Mouse (Mus musculus): Measurements from ENCODE around the gene Chst15. TPM values are rescaled to one million over a fixed set of nuclear protein-coding genes. Genes with fewer than 3 reads are reported as not detected.

Chst15 gene
- polyA plus RNA-seq, 1 experiment: 1.8 TPM

GRCm38 (mm10) chr7:132261885-132262284 lies 55.1 kb downstream of the Chst15 start:
- TF ChIP-seq CTCF (IDR thresholded peaks at IDR 0.05; ENCODE audit: control insufficient read depth, insufficient read depth, insufficient replicate concordance, low read depth, low read length): no peak
- no peak for TF ChIP-seq POLR2A (IDR thresholded peaks at IDR 0.05; ENCODE audit: control insufficient read depth, low read depth, low read length)
- H3K4me3 ChIP-seq (ENCODE audit: control insufficient read depth, low read depth, low read length): no peak overlapping the region
- H3K4me1 ChIP-seq (ENCODE audit: control insufficient read depth, insufficient read depth, low read length): no peaks in the 10 kb centered on the region
- no peak overlapping the region for H3K27ac ChIP-seq (ENCODE audit: control insufficient read depth, insufficient read depth, low read depth, low read length)
- no peaks in the 10 kb centered on the region for H3K27me3 ChIP-seq (ENCODE audit: control insufficient read depth, insufficient read depth, low read length)
- H3K36me3 ChIP-seq (ENCODE audit: control insufficient read depth, insufficient read depth, low read length): no peaks in the 10 kb centered on the region

DNA sequence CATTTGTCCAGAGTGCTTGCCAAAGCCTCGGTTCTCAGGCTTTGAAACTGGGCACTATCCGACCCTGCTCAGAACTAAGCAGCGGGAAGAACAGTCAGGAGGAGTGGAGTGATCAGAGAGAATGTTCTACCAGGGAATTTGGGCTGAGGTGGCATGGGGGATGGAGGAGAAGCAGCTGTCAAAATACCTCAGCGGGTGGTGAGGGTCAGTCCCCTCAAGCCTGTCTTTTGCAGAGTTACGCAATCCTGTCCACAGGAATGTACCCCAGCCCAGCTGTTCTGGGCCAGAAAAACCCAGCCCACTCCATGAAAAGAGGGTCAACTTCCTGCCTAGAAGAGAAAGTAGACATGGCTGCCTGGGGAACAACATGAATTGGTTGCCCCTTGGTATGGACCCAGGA lies 56.4 kb downstream of the Chst15 start:
- H3K27me3 ChIP-seq (ENCODE audit: control insufficient read depth, insufficient read depth, low read length): no peaks in the 10 kb centered on the region
- H3K4me1 ChIP-seq (ENCODE audit: control insufficient read depth, insufficient read depth, low read length): no peaks in the 10 kb centered on the region
- H3K4me3 ChIP-seq (ENCODE audit: control insufficient read depth, low read depth, low read length): no peak overlapping the region
- no peak overlapping the region for H3K27ac ChIP-seq (ENCODE audit: control insufficient read depth, insufficient read depth, low read depth, low read length)
- no peaks in the 10 kb centered on the region for H3K36me3 ChIP-seq (ENCODE audit: control insufficient read depth, insufficient read depth, low read length)
- TF ChIP-seq CTCF (IDR thresholded peaks at IDR 0.05; ENCODE audit: control insufficient read depth, insufficient read depth, insufficient replicate concordance, low read depth, low read length) (no peak), POLR2A (IDR thresholded peaks at IDR 0.05; ENCODE audit: control insufficient read depth, low read depth, low read length) (no peak)

GRCm38 (mm10) chr7:132258817-132259216 lies 58.2 kb downstream of the Chst15 start:
- Histone ChIP-seq H3K4me3 (ENCODE audit: control insufficient read depth, low read depth, low read length) (no peak overlapping the region), H3K4me1 (ENCODE audit: control insufficient read depth, insufficient read depth, low read length) (no peaks in the 10 kb centered on the region), H3K27ac (ENCODE audit: control insufficient read depth, insufficient read depth, low read depth, low read length) (no peak overlapping the region), H3K27me3 (ENCODE audit: control insufficient read depth, insufficient read depth, low read length) (no peaks in the 10 kb centered on the region), H3K36me3 (ENCODE audit: control insufficient read depth, insufficient read depth, low read length) (no peaks in the 10 kb centered on the region)
- TF ChIP-seq CTCF (IDR thresholded peaks at IDR 0.05; ENCODE audit: control insufficient read depth, insufficient read depth, insufficient replicate concordance, low read depth, low read length) (no peak), POLR2A (IDR thresholded peaks at IDR 0.05; ENCODE audit: control insufficient read depth, low read depth, low read length) (no peak)

- H3K4me1 ChIP-seq (ENCODE audit: control insufficient read depth, insufficient read depth, low read length): no peaks in the 10 kb centered on the region
- H3K27ac ChIP-seq (ENCODE audit: control insufficient read depth, insufficient read depth, low read depth, low read length): no peak overlapping the region
- H3K36me3 ChIP-seq (ENCODE audit: control insufficient read depth, insufficient read depth, low read length): no peaks in the 10 kb centered on the region
- H3K27me3 ChIP-seq (ENCODE audit: control insufficient read depth, insufficient read depth, low read length): no peaks in the 10 kb centered on the region
- H3K4me3 ChIP-seq (ENCODE audit: control insufficient read depth, low read depth, low read length): no peak overlapping the region
- TF ChIP-seq CTCF (IDR thresholded peaks at IDR 0.05; ENCODE audit: control insufficient read depth, insufficient read depth, insufficient replicate concordance, low read depth, low read length) (no peak), POLR2A (IDR thresholded peaks at IDR 0.05; ENCODE audit: control insufficient read depth, low read depth, low read length) (no peak)
Observed at GRCm38 (mm10) chr7:132258216-132258615, 58.8 kb downstream of the Chst15 start.

DNA sequence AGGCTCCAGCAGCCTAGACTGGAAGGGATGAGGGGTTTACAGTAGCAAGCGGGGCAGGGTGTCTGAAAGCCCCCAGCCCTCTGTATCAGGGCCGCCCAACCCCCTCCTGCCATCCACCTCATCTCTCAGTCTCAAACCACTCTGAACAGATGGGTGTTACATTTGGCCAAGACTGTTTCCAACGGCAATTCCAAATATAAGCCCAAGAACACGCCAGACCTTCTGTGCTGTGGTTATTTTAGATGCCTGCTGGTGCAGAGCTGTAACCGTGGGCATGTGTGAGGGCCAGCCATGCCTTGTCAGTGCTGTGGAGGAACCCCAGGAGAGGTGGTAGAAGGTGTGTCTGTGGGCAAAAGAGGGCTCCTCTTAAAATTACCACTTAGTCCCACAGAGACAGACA lies 63.5 kb downstream of the Chst15 start:
- H3K27me3 ChIP-seq (ENCODE audit: control insufficient read depth, insufficient read depth, low read length): no peaks in the 10 kb centered on the region
- no peaks in the 10 kb centered on the region for H3K36me3 ChIP-seq (ENCODE audit: control insufficient read depth, insufficient read depth, low read length)
- no peak overlapping the region for H3K27ac ChIP-seq (ENCODE audit: control insufficient read depth, insufficient read depth, low read depth, low read length)
- TF ChIP-seq CTCF (IDR thresholded peaks at IDR 0.05; ENCODE audit: control insufficient read depth, insufficient read depth, insufficient replicate concordance, low read depth, low read length) (no peak), POLR2A (IDR thresholded peaks at IDR 0.05; ENCODE audit: control insufficient read depth, low read depth, low read length) (no peak)
- no peak overlapping the region for H3K4me3 ChIP-seq (ENCODE audit: control insufficient read depth, low read depth, low read length)
- no peaks in the 10 kb centered on the region for H3K4me1 ChIP-seq (ENCODE audit: control insufficient read depth, insufficient read depth, low read length)

- Histone ChIP-seq H3K4me3 (ENCODE audit: control insufficient read depth, low read depth, low read length) (no peak overlapping the region), H3K27ac (ENCODE audit: control insufficient read depth, insufficient read depth, low read depth, low read length) (no peak overlapping the region), H3K27me3 (ENCODE audit: control insufficient read depth, insufficient read depth, low read length) (no peaks in the 10 kb centered on the region), H3K36me3 (ENCODE audit: control insufficient read depth, insufficient read depth, low read length) (no peaks in the 10 kb centered on the region), H3K4me1 (ENCODE audit: control insufficient read depth, insufficient read depth, low read length) (no peaks in the 10 kb centered on the region)
- TF ChIP-seq POLR2A (IDR thresholded peaks at IDR 0.05; ENCODE audit: control insufficient read depth, low read depth, low read length) (no peak), CTCF (IDR thresholded peaks at IDR 0.05; ENCODE audit: control insufficient read depth, insufficient read depth, insufficient replicate concordance, low read depth, low read length) (no peak)
Observed at GRCm38 (mm10) chr7:132253078-132253477, 64.0 kb downstream of the Chst15 start.

GRCm38 (mm10) chr7:132249563-132250119 lies 67.4 kb downstream of the Chst15 start:
- no peak for TF ChIP-seq CTCF (IDR thresholded peaks at IDR 0.05; ENCODE audit: control insufficient read depth, insufficient read depth, insufficient replicate concordance, low read depth, low read length)
- Histone ChIP-seq H3K4me1 (ENCODE audit: control insufficient read depth, insufficient read depth, low read length) (peaks cover 4% of the 10 kb centered on the region), H3K27ac (ENCODE audit: control insufficient read depth, insufficient read depth, low read depth, low read length) (no peak overlapping the region), H3K27me3 (ENCODE audit: control insufficient read depth, insufficient read depth, low read length) (no peaks in the 10 kb centered on the region), H3K36me3 (ENCODE audit: control insufficient read depth, insufficient read depth, low read length) (no peaks in the 10 kb centered on the region), H3K4me3 (ENCODE audit: control insufficient read depth, low read depth, low read length) (no peak overlapping the region)

- H3K4me3 ChIP-seq (ENCODE audit: control insufficient read depth, low read depth, low read length): no peak overlapping the region
- H3K27ac ChIP-seq (ENCODE audit: control insufficient read depth, insufficient read depth, low read depth, low read length): no peak overlapping the region
- H3K27me3 ChIP-seq (ENCODE audit: control insufficient read depth, insufficient read depth, low read length): no peaks in the 10 kb centered on the region
- H3K4me1 ChIP-seq (ENCODE audit: control insufficient read depth, insufficient read depth, low read length): peaks cover 13% of the 10 kb centered on the region
- TF ChIP-seq CTCF (IDR thresholded peaks at IDR 0.05; ENCODE audit: control insufficient read depth, insufficient read depth, insufficient replicate concordance, low read depth, low read length): no peak
- no peak for TF ChIP-seq POLR2A (IDR thresholded peaks at IDR 0.05; ENCODE audit: control insufficient read depth, low read depth, low read length)
- H3K36me3 ChIP-seq (ENCODE audit: control insufficient read depth, insufficient read depth, low read length): no peaks in the 10 kb centered on the region
Observed at GRCm38 (mm10) chr7:132247567-132247966, 69.5 kb downstream of the Chst15 start.
